Mouse (Mus musculus) E14TG2a.4 (cell line): ENCODE data around the gene Fabp6.

Experiments used
- H3K27me3 ChIP-seq: 2 replicates; pipeline ENCODE4 v1.6.1; 2014; ENCODE audit warnings: low read length, control low read depth; ENCODE audit not compliant: insufficient read depth
- H3K36me3 ChIP-seq: 2 replicates; pipeline ENCODE4 v1.6.1; 2014; ENCODE audit warnings: low read length, control low read depth; ENCODE audit not compliant: insufficient read depth
- H3K4me1 ChIP-seq: replicated peaks from 2 replicates; pipeline ENCODE4 v1.6.1; 2014; ENCODE audit warnings: low read depth, low read length, control low read depth
- H3K4me3 ChIP-seq: replicated peaks from 2 replicates; pipeline ENCODE4 v1.5.1; 2014; ENCODE audit warnings: mild to moderate bottlenecking, low read length
- H3K9me3 ChIP-seq: 2 replicates; pipeline ENCODE4 v1.6.1; 2014; ENCODE audit warnings: low read length, control low read depth
- CTCF ChIP-seq: conservative IDR thresholded peaks from 2 replicates; pipeline ENCODE4 v1.5.1; 2014; ENCODE audit warnings: low read length
- NANOG ChIP-seq: IDR thresholded peaks from 2 replicates; pipeline ENCODE4 v1.6.1; 2014; ENCODE audit warnings: borderline replicate concordance, low read length, mixed read lengths
- POU5F1 ChIP-seq: IDR thresholded peaks from 2 replicates; pipeline ENCODE4 v1.6.1; 2014; ENCODE audit warnings: low read length, borderline replicate concordance

The Fabp6 gene

DNA sequence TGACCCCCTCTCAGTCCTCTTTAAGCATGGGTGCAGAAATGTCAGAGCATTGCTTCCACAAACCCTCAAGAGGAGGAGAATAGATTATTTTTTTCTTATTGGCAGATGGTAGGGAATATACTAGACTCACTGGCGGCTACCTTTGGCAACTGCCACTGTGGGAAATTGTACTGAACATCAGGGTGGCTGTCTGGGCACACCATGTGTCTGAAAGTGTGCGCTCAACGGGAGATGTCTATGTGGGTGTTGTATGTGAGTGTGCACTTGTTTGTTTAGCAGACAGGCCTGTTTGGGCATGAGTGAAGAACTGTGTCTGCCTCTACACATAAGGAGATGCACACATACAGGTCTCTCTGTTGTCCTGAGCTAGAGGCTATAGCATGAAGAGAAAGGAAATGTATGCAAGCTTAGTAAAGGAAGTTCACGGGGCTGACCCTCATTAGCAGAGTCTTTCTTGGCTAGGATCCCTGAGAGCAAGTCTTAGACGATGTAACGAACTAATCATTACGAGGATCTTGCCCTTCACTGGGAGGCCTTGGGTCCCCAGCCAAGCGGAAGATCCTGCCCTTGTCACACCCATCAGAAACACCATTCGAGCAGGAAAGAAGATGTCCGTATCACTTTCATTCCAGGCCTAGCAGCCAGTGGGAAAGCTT lies 8.8 kb upstream of the Fabp6 start:
- H3K4me1 ChIP-seq, result peaks cover 40% of the 10 kb centered on the region
- no peaks in the 10 kb centered on the region for H3K27me3 ChIP-seq
- H3K9me3 ChIP-seq, result no peaks in the 10 kb centered on the region
- H3K36me3 ChIP-seq, result no peaks in the 10 kb centered on the region
- TF ChIP-seq CTCF (no peak), POU5F1 (no peak), NANOG (no peak)
- no peak overlapping the region for H3K4me3 ChIP-seq

DNA sequence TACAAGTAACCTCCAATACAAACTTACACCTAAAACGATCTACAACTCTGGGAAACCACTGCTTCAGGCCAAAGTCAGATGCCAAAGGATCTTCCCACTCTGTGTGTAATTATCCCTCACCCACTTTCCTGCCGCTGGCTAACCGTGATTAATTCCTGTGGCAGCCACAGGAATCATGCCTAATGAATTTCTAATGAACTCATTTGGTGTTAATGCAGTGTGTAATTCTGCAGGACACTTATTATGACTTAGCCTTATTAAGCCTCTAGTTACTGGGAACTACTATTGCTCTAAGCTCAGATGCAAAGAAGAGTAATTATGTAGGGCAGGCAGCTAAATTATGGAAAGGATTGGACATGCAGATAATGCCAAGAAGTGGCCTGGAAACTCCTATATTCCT lies 7.1 kb upstream of the Fabp6 start:
- peaks cover 29% of the 10 kb centered on the region for H3K4me1 ChIP-seq
- H3K36me3 ChIP-seq, result no peaks in the 10 kb centered on the region
- TF ChIP-seq CTCF (no peak), NANOG (no peak), POU5F1 (no peak)
- H3K9me3 ChIP-seq, result no peaks in the 10 kb centered on the region
- no peak overlapping the region for H3K4me3 ChIP-seq
- no peaks in the 10 kb centered on the region for H3K27me3 ChIP-seq

GRCm38 (mm10) chr11:43605859-43606258 lies 4.5 kb upstream of the Fabp6 start:
- H3K9me3 ChIP-seq, result no peaks in the 10 kb centered on the region
- no peaks in the 10 kb centered on the region for H3K36me3 ChIP-seq
- TF ChIP-seq POU5F1 (no peak), NANOG (no peak), CTCF (no peak)
- no peaks in the 10 kb centered on the region for H3K27me3 ChIP-seq
- H3K4me1 ChIP-seq, result peaks cover 11% of the 10 kb centered on the region
- no peak overlapping the region for H3K4me3 ChIP-seq

DNA sequence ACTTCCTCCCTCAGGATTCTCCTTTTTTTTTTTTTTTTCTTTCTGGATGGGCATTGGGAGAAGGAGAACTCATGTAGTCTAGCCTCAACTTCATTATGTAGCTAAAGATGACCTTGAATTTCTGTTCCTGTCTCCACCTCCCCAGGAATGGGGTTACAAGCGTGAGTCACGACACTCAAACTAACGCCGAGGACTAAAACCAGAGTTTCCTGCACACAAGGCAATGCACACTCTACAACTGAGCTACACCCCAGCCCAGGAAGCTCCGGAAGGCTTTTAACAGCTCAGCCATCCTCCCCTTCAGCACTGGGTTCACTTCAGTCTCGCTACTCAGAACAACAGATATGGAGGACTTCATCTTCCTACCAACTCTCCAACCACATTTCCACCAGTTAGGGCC lies 3.6 kb upstream of the Fabp6 start:
- Histone ChIP-seq H3K9me3 (no peaks in the 10 kb centered on the region), H3K4me3 (no peak overlapping the region), H3K27me3 (no peaks in the 10 kb centered on the region), H3K36me3 (no peaks in the 10 kb centered on the region), H3K4me1 (peaks cover 1% of the 10 kb centered on the region; the same call in 1 of the 2 replicates)
- no peak for TF ChIP-seq POU5F1
- TF ChIP-seq CTCF, result no peak
- TF ChIP-seq NANOG, result no peak

GRCm38 (mm10) chr11:43604207-43604606 lies 2.9 kb upstream of the Fabp6 start:
- Histone ChIP-seq H3K9me3 (no peaks in the 10 kb centered on the region), H3K4me1 (no peaks in the 10 kb centered on the region), H3K27me3 (no peaks in the 10 kb centered on the region), H3K36me3 (no peaks in the 10 kb centered on the region), H3K4me3 (no peak overlapping the region)
- TF ChIP-seq POU5F1 (no peak), CTCF (no peak), NANOG (no peak)

GRCm38 (mm10) chr11:43589530-43590072 lies 11.7 kb downstream of the Fabp6 start:
- H3K4me3 ChIP-seq, result no peak overlapping the region
- H3K4me1 ChIP-seq, result peaks cover 28% of the 10 kb centered on the region
- TF ChIP-seq NANOG, result no peak
- TF ChIP-seq CTCF, result no peak
- no peak for TF ChIP-seq POU5F1
- no peaks in the 10 kb centered on the region for H3K27me3 ChIP-seq
- no peaks in the 10 kb centered on the region for H3K36me3 ChIP-seq
- peaks cover 12% of the 10 kb centered on the region for H3K9me3 ChIP-seq

DNA sequence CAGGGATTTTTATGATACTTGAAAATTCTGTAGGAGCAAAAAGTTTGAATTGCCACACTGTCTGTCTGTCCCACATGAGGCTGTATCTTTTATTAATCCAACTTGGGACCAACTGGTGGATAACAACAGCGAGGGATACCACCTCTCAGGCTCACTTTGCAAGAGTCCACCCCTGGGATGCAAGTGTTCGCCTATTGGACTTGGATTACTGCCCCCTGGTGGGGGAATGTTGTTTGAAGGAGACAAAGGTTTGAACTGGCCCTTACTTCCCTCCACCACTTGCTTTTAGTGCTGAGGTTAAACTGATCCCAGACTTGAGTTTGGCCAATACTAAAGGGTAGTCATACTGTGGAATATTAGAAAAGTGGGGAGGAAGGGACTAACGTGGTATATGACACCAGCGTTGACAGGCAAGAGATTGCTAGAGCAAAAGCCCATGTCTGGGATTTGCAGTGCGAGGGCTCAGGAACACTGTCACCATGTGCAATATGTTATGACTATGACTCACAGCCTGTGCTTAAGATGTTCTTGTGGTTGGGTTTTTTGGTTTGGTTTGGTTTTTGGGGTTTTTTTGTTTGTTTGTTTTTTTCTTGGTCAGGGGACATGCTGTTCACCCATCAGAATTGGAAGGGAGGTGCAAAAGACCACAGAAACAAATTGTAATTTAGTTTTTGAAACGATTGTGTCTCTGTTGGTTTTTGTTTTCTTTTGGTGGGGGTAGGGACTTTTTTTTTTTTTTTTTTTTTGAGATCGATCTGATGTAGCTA lies 14.8 kb downstream of the Fabp6 start, which contains the start of gene 4933415A04Rik:
Gene 4933415A04Rik, plus strand, starts transcription at position 717 of the 767 bp plus-strand sequence.
- no peaks in the 10 kb centered on the region for H3K27me3 ChIP-seq
- peak within 1 kb of the TSS; percentile 70; the same call in 1 of the 2 replicates for H3K4me3 ChIP-seq
- no peaks in the 10 kb centered on the region for H3K9me3 ChIP-seq
- H3K36me3 ChIP-seq, result no peaks in the 10 kb centered on the region
- H3K4me1 ChIP-seq, result peaks cover 29% of the 10 kb centered on the region
- TF ChIP-seq POU5F1, result no peak
- TF ChIP-seq CTCF, result peak; percentile 67

- Histone ChIP-seq H3K4me1 (peaks cover 29% of the 10 kb centered on the region), H3K9me3 (no peaks in the 10 kb centered on the region), H3K27me3 (no peaks in the 10 kb centered on the region), H3K4me3 (peak overlapping the region; percentile 70), H3K36me3 (no peaks in the 10 kb centered on the region)
- TF ChIP-seq CTCF, result no peak
- peak; percentile 44; the same call in 1 of the 2 replicates for TF ChIP-seq NANOG
- TF ChIP-seq POU5F1, result no peak
Observed at GRCm38 (mm10) chr11:43585211-43586005, 15.9 kb downstream of the Fabp6 start.
